Mouse (Mus musculus) neural tube, embryonic 12.5 days (tissue): ENCODE measurements around the gene Wscd2. TPM values are rescaled to one million over a fixed set of nuclear protein-coding genes. Genes with fewer than 3 reads are reported as not detected.

Experiments used
- ATAC-seq: fragments of 200-750 bp; cut with Nextera tagmentation; 2 replicates; pipeline ENCODE4 v1.8.0; 2017; ENCODE audit warnings: low read depth, mild to moderate bottlenecking, moderate TSS enrichment, moderate library complexity; ENCODE audit not compliant: low FRiP score
- H3K27ac ChIP-seq: fragments of 300-500 bp; sonication (generic); 2 replicates; pipeline ENCODE4 v1.5.1; 2016
- H3K27me3 ChIP-seq: fragments of 300-500 bp; sonication (generic); replicated peaks from 2 replicates; pipeline ENCODE4 v1.6.1; 2016; ENCODE audit warnings: mild to moderate bottlenecking
- H3K36me3 ChIP-seq: fragments of 300-500 bp; sonication (generic); 2 replicates; pipeline ENCODE4 v1.6.1; 2016; ENCODE audit warnings: mild to moderate bottlenecking
- H3K4me1 ChIP-seq: fragments of 300-500 bp; sonication (generic); 2 replicates; pipeline ENCODE4 v1.6.1; 2016
- H3K4me2 ChIP-seq: fragments of 300-500 bp; sonication (generic); replicated peaks from 2 replicates; pipeline ENCODE4 v1.6.1; 2016; ENCODE audit warnings: mild to moderate bottlenecking
- H3K4me3 ChIP-seq: fragments of 300-500 bp; sonication (generic); 2 replicates; pipeline ENCODE4 v1.5.1; 2016
- H3K9ac ChIP-seq: fragments of 300-500 bp; sonication (generic); 2 replicates; pipeline ENCODE4 v1.6.1; 2016; ENCODE audit warnings: mild to moderate bottlenecking
- H3K9me3 ChIP-seq: fragments of 300-500 bp; sonication (generic); 2 replicates; pipeline ENCODE4 v1.6.1; 2016; ENCODE audit warnings: mild to moderate bottlenecking
- WGBS: fragments of 180-500 bp; shearing (Covaris S2); methylation state at CpG from one replicate; pipeline ENCODE4 v1.1.7; 2016; 5-methylcytosine and 5-hydroxymethylcytosine counted together
- polyA plus RNA-seq: library from polyadenylated mRNA; unstranded; fragments of >200 nt; fragmentation: Nextera tagmentation; extraction: Ambion mirVana; gene quantifications from 2 replicates; pipeline ENCODE4 v1.2.1, GENCODE M21; 2016

Gene Wscd2
- polyA plus RNA-seq, result 16.5 and 19.2 TPM in 2 replicates

DNA sequence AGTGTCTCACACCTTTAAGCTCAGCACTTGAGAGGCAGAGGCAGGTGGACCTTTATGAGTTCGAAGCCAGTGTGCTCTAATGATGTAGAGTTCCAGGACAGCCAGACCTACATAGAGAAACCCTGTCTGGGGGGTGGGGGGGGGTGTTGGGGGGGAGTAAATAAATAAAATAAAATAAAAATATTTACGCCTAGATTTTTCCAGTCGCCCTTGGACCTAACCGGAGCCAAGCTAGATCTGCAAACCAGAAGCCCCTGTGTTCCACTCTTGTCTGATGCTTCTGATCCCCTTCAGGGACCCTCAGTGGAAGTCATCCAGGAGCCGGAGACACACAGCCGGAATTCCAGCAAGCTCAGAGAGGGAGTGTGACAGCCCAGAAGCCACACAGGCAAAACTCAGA lies at the start of gene Wscd2:
TSS of gene Wscd2 (plus strand) at position 301 of the 400 bp plus-strand sequence.
- 60% methylated on average over 6 of the region's 6 CpGs for WGBS

DNA sequence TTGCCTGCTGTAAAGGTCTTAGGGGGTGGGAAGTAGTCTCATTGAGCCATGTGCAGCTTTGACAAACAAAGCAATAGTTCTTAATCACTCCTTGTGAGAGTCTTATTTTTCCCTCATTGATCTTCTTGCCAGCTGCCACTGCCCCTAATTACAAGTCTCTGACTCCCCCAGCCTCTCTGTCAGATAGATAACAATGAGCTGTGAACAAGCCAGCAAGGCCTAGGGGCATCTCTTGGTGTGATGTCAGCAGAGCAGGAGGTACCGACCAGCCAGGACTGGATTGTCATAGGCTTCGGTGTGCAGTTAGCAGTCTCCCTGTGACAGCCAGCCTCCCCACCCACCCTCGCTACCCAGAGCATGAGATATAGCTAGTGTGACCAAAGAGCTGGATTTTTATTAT lies 48.0 kb upstream of the Wscd2 start:
- Histone ChIP-seq H3K4me2 (no peak overlapping the region), H3K9ac (no peak overlapping the region), H3K4me3 (no peak overlapping the region), H3K27ac (no peak overlapping the region), H3K9me3 (no peaks in the 10 kb centered on the region), H3K27me3 (no peaks in the 10 kb centered on the region), H3K4me1 (0 out of 2 replicates have a peak, but pooled peaks cover 5% of the 10 kb centered on the region), H3K36me3 (no peaks in the 10 kb centered on the region)
- WGBS, result 31% methylated on average over 3 of the region's 3 CpGs
- no peak for ATAC-seq

More for the DNA sequence above, at the start of gene Wscd2:
- H3K4me2 ChIP-seq, result peak within 1 kb of the TSS; percentile 92
- peaks cover 17% of the 10 kb centered on the region for H3K27me3 ChIP-seq
- H3K27ac ChIP-seq, result peak within 1 kb of the TSS; percentile 53
- H3K9ac ChIP-seq, result peak within 1 kb of the TSS; percentile 81
- no peaks in the 10 kb centered on the region for H3K9me3 ChIP-seq
- H3K4me3 ChIP-seq, result peak within 1 kb of the TSS; percentile 60
- no peaks in the 10 kb centered on the region for H3K36me3 ChIP-seq
- peaks cover 35% of the 10 kb centered on the region for H3K4me1 ChIP-seq
- no peak for ATAC-seq

DNA sequence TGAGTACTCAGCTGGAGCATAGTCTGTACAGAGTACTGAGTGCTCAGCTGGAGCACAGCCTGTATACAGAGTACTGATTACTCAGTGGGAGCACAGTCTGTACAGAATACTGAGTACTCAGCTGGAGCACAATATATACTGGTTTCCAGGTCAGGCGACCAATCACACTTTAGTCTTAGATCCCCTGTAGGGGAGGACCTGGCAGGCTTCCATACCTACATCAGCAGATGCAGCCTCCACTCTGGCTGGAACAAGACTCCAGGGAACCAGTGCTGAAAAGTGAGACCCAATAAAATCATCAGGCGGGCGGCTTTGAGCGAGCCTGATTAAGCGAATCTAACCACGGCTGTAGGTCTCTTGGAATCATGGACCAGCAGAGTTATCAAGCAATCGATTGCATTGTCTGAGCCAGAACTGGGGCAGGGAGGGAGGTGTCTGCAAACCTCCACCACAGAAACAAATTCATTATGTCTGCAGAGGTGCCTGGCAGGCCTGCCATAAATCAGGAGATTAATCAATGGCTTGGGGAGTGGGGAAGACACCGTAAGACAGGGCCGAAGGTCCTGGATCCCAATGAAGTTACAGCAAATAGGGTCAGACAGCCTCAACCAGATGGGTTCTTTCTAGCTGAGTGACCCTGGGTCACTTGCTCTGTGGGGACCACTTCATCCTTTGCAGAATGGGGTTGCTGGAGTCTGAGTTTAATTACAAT lies 42.0 kb upstream of the Wscd2 start:
- no peaks in the 10 kb centered on the region for H3K9me3 ChIP-seq
- peak; percentile 70 for ATAC-seq
- H3K27ac ChIP-seq, result peak overlapping the region; percentile 37; the same call in 1 of the 2 replicates
- H3K4me3 ChIP-seq, result no peak overlapping the region
- H3K36me3 ChIP-seq, result no peaks in the 10 kb centered on the region
- no peaks in the 10 kb centered on the region for H3K27me3 ChIP-seq
- WGBS, result 11% methylated on average over 9 of the region's 9 CpGs
- no peak overlapping the region for H3K9ac ChIP-seq
- H3K4me2 ChIP-seq, result no peak overlapping the region
- H3K4me1 ChIP-seq, result peaks cover 20% of the 10 kb centered on the region

DNA sequence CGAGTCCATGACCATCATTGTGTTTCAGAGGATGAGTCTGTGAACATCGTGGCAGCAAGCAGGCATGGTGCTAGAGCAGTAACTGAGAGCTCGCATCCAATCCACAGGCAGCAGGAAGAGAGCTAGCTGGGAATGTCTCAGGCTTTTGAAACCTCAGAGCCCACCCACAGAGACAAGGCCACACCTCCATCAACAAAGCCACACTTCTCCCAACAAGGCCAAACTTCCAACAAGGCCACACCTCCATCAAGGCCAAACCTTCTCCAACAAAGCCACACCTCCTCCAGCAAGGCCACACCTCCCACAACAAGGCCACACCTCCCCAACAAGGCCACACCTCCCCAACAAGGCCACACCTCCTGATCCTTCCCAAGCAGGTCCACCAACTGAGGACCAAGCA lies 40.8 kb upstream of the Wscd2 start:
- H3K9me3 ChIP-seq, result no peaks in the 10 kb centered on the region
- H3K4me1 ChIP-seq, result peaks cover 26% of the 10 kb centered on the region
- H3K4me2 ChIP-seq, result no peak overlapping the region
- 62% methylated on average over 3 of the region's 3 CpGs for WGBS
- no peak for ATAC-seq
- no peaks in the 10 kb centered on the region for H3K27me3 ChIP-seq
- no peak overlapping the region for H3K9ac ChIP-seq
- H3K4me3 ChIP-seq, result no peak overlapping the region
- no peak overlapping the region for H3K27ac ChIP-seq
- no peaks in the 10 kb centered on the region for H3K36me3 ChIP-seq

DNA sequence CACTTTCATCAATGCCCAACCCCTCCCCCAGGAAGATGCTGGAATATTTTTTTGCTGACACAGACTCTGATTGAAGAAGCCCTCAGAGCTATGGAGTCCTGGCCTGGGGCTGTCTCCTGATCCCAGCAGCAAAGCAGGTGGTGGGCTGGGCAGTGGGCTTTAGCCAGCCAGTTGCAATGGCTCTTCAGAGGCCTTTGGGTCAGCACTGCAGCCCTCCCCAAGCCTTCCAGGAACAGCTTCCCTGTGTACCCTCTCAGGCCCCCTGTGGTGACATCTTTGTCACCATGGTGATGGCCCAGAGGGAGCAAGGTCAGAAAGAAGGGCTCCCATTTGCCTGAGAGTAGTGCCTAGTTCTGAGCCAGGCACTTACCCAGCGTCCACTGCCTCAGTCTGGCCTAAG lies 37.4 kb upstream of the Wscd2 start:
- 0% methylated on average over 1 of the region's 1 CpGs for WGBS
- Histone ChIP-seq H3K36me3 (no peaks in the 10 kb centered on the region), H3K9ac (no peak overlapping the region), H3K27ac (no peak overlapping the region), H3K4me1 (peaks cover 26% of the 10 kb centered on the region), H3K4me3 (no peak overlapping the region), H3K9me3 (no peaks in the 10 kb centered on the region), H3K4me2 (no peak overlapping the region), H3K27me3 (no peaks in the 10 kb centered on the region)
- no peak for ATAC-seq

DNA sequence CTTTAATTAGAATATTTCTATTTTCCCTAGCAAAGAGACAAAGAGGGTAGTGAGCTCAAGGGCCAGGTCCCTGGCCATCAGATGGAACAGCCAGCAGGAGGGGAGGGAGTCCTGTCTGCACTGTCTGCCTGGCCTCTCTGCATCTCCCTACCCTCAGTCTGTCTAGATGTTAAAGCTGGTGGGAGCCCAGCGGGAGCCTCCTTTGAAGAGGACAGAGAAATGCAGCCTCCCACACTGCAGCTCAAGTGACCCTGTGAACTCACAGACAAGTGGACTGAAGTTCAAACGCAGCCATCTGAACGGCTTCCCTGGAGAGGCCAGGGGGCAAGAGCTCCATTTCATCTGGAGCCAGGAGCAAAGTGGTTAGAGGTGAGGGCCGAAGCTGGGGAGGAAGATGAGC lies 36.8 kb upstream of the Wscd2 start:
- Histone ChIP-seq H3K36me3 (no peaks in the 10 kb centered on the region), H3K27me3 (no peaks in the 10 kb centered on the region), H3K4me3 (no peak overlapping the region), H3K9ac (no peak overlapping the region), H3K9me3 (no peaks in the 10 kb centered on the region), H3K4me2 (no peak overlapping the region), H3K27ac (no peak overlapping the region), H3K4me1 (peaks cover 19% of the 10 kb centered on the region)
- ATAC-seq, result no peak
- 3% methylated on average over 4 of the region's 4 CpGs for WGBS

DNA sequence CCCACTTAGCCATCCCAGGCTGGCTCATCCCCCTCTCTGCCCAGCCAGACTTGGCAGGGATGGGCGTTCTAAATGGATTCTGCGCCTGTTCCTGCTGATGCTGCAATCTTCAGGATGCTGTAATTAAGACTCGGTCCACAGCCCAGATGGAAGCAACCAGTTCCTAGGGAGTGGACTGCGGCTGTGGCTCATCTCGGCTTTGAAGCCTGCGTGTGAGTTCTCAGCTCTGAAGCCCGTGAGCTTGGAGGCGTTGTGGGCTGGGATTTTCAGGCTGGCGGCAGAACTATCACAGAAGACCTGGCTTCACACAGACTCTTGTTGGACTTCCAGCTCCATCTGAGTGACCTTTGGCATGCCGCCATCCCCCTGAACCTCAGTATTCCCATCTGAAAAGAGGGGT lies 34.1 kb upstream of the Wscd2 start:
- H3K4me1 ChIP-seq, result peaks cover 17% of the 10 kb centered on the region
- H3K9me3 ChIP-seq, result no peaks in the 10 kb centered on the region
- no peaks in the 10 kb centered on the region for H3K36me3 ChIP-seq
- 87% methylated on average over 10 of the region's 10 CpGs for WGBS
- no peak overlapping the region for H3K4me2 ChIP-seq
- ATAC-seq, result no peak
- H3K27me3 ChIP-seq, result peaks cover 4% of the 10 kb centered on the region; the same call in 1 of the 2 replicates
- no peak overlapping the region for H3K9ac ChIP-seq
- no peak overlapping the region for H3K4me3 ChIP-seq
- no peak overlapping the region for H3K27ac ChIP-seq

DNA sequence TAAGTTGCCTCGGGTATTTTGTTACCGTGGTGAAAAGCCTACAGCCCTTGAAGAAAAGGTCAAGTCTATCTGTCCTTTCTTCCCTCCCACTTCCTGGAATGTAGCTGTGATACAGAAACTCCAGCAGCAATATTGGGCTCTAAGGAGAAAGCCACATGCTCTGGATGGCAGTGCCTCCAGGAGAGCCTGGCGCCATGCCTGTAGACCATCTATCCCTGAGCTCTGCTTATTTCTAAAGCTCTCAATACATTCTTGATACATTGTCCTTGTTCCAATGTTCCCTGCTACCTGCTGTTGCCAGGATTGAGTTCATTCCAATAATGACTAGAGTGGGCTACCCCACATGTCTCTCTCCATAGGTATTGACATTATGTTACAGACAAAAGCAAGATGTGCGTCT lies 33.4 kb upstream of the Wscd2 start:
- no peaks in the 10 kb centered on the region for H3K9me3 ChIP-seq
- peaks cover 4% of the 10 kb centered on the region; the same call in 1 of the 2 replicates for H3K27me3 ChIP-seq
- H3K4me2 ChIP-seq, result no peak overlapping the region
- 91% methylated on average over 4 of the region's 4 CpGs for WGBS
- H3K9ac ChIP-seq, result no peak overlapping the region
- H3K36me3 ChIP-seq, result no peaks in the 10 kb centered on the region
- H3K4me3 ChIP-seq, result no peak overlapping the region
- H3K4me1 ChIP-seq, result peaks cover 21% of the 10 kb centered on the region
- no peak for ATAC-seq
- no peak overlapping the region for H3K27ac ChIP-seq

DNA sequence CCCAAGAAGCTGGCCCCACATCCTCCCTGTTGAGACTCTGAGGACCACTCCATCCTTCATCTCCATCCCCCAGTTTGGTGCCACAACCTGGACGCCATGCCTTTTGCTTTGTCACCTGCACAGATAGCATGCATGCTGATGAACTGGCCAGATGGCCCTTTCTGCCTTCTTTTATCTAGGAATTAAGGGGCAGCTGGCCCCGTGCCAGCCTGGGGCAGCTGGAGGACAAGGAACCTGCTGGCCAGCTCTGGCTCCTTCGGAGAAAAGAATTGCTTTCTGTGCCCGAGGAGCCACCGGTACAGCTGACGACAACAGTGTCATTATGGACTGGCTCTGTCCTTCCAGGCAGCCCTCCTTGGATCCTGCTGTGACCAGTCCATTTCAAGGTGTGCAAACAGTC lies 32.9 kb upstream of the Wscd2 start:
- Histone ChIP-seq H3K4me3 (no peak overlapping the region), H3K9me3 (no peaks in the 10 kb centered on the region), H3K4me1 (peaks cover 24% of the 10 kb centered on the region), H3K36me3 (no peaks in the 10 kb centered on the region), H3K27me3 (peaks cover 4% of the 10 kb centered on the region; the same call in 1 of the 2 replicates), H3K4me2 (no peak overlapping the region), H3K27ac (no peak overlapping the region), H3K9ac (no peak overlapping the region)
- ATAC-seq, result no peak
- WGBS, result 37% methylated on average over 6 of the region's 6 CpGs

DNA sequence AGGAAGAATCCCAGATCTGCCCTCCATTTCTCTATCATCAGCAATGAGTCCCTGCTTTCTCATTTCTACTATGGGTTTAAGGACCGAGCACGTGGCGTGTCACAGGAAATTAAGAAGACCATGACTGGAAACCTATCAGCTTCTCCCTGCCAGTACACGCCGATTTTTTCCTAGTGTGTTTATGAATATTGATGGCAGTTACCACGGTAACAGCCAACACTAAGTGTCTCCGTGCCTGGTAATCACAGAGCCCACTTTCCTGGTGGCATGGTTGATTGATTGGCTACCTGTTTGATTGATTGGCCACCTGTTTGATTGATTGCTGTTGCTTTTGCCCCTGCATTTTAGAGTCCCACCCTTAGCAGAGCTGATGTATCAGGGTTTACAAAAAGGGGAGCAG lies 30.2 kb upstream of the Wscd2 start:
- H3K9ac ChIP-seq, result no peak overlapping the region
- H3K9me3 ChIP-seq, result no peaks in the 10 kb centered on the region
- H3K4me2 ChIP-seq, result no peak overlapping the region
- ATAC-seq, result no peak; the same call in 1 of the 2 replicates
- no peak overlapping the region for H3K4me3 ChIP-seq
- no peaks in the 10 kb centered on the region for H3K36me3 ChIP-seq
- no peak overlapping the region for H3K27ac ChIP-seq
- 55% methylated on average over 7 of the region's 7 CpGs for WGBS
- H3K4me1 ChIP-seq, result peaks cover 10% of the 10 kb centered on the region
- peaks cover 12% of the 10 kb centered on the region for H3K27me3 ChIP-seq

DNA sequence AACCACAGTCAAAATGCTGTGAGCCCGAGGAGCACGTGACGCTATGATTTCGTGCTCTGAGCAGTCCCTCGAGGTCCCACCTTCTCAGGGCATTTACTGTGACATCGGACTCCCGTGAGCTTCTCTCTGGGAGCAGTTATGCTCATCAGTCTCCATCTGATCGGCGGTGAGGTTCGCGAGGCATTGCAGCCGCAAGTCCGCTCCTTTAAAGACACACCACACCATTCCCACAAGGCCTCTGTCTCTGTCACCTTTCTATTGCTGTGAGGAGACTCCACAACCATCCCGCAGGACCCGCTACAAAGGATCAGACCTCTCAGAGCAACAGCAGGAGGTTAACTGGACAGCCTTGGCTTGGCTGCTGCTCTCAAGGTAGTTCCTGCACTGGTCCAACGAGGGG lies 28.6 kb upstream of the Wscd2 start:
- Histone ChIP-seq H3K4me1 (peaks cover 11% of the 10 kb centered on the region), H3K4me2 (peak overlapping the region; percentile 52), H3K36me3 (no peaks in the 10 kb centered on the region), H3K9me3 (no peaks in the 10 kb centered on the region), H3K4me3 (no peak overlapping the region), H3K27me3 (peaks cover 12% of the 10 kb centered on the region), H3K27ac (no peak overlapping the region), H3K9ac (no peak overlapping the region)
- no peak for ATAC-seq
- 15% methylated on average over 16 of the region's 16 CpGs for WGBS

DNA sequence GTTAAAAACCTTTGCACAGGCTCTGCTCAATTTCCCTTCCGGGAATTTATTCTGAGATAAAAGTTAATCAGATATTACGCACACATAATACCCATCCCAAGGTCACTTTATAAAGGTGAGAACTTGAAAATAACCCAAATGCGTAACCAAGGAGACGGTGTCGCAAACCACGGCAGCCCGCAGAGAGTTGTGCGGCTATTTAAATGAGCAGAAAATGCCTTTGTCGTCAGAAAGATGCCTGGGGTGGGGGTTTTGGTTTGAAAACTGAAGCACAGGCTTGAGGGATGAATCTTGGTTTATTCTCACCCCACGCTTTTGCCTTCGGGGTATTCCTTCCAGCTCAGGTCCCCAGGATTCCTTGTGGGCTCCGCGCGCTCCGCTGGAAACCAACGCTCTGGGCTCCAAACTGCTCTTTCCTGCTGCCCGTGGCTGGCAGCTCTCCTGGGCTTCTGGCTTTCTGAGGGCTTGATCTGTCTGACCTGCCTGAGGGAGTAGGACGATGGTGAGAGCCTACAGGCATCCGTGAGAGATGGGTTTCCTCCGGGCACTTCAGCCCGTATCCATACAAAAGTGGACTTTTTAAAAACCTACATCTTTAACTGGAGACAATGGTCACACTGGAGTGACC lies 28.0 kb upstream of the Wscd2 start:
- no peak for ATAC-seq
- H3K9ac ChIP-seq, result no peak overlapping the region
- WGBS, result 23% methylated on average over 21 of the region's 21 CpGs
- H3K27me3 ChIP-seq, result peaks cover 12% of the 10 kb centered on the region
- no peak overlapping the region for H3K27ac ChIP-seq
- peaks cover 17% of the 10 kb centered on the region for H3K4me1 ChIP-seq
- no peak overlapping the region for H3K4me3 ChIP-seq
- H3K9me3 ChIP-seq, result no peaks in the 10 kb centered on the region
- H3K4me2 ChIP-seq, result peak overlapping the region; percentile 52
- H3K36me3 ChIP-seq, result no peaks in the 10 kb centered on the region
